Mouse (Mus musculus): ENCODE measurements around the gene Tnpo3. TPM values are rescaled to one million over a fixed set of nuclear protein-coding genes. Genes with fewer than 3 reads are reported as not detected.

Tnpo3 gene
- polyA plus RNA-seq (2015; fragmentation: Nextera tagmentation; extraction: Ambion mirVana) = 92.0 and 95.9 TPM in 2 replicates

- no peaks in the 10 kb centered on the region for H3K36me3 ChIP-seq
- ATAC-seq (ENCODE audit: low FRiP score) = peak; percentile 97
- H3K4me2 ChIP-seq = peak within 1 kb of the TSS; percentile 85
- H3K9me3 ChIP-seq = peaks cover 6% of the 10 kb centered on the region; the same call in 1 of the 2 replicates
- H3K4me3 ChIP-seq = peak within 1 kb of the TSS; percentile 92
- peaks cover 20% of the 10 kb centered on the region for H3K4me1 ChIP-seq (replicated peaks)
- WGBS = under 1% methylated on average over 67 of the region's 67 CpGs
- peak within 1 kb of the TSS; percentile 90 for H3K9ac ChIP-seq
- H3K27ac ChIP-seq = peak within 1 kb of the TSS; percentile 89
- 0 out of 2 replicates have a peak, but pooled peaks cover 3% of the 10 kb centered on the region for H3K27me3 ChIP-seq
Measured at GRCm38 (mm10) chr6:29609111-29610019, at the start of gene Tnpo3. Gene Tnpo3, minus strand, starts transcription at chr6:29609887.

- H3K4me1 ChIP-seq (replicated peaks) = no peaks in the 10 kb centered on the region
- H3K36me3 ChIP-seq = no peaks in the 10 kb centered on the region
- no peak overlapping the region for H3K27ac ChIP-seq
- no peak overlapping the region for H3K4me3 ChIP-seq
- no peak for ATAC-seq (ENCODE audit: low FRiP score)
- H3K9ac ChIP-seq = no peak overlapping the region
- WGBS = 71% methylated on average over 3 of the region's 3 CpGs
- H3K27me3 ChIP-seq = no peaks in the 10 kb centered on the region
- no peaks in the 10 kb centered on the region for H3K9me3 ChIP-seq
- H3K4me2 ChIP-seq = no peak overlapping the region
Measured at GRCm38 (mm10) chr6:29658626-29659475, 49.2 kb upstream of the Tnpo3 start.

- no peak overlapping the region for H3K4me3 ChIP-seq
- H3K27ac ChIP-seq = no peak overlapping the region
- no peaks in the 10 kb centered on the region for H3K9me3 ChIP-seq
- H3K9ac ChIP-seq = no peak overlapping the region
- no peak for ATAC-seq (ENCODE audit: low FRiP score)
- no peaks in the 10 kb centered on the region for H3K4me1 ChIP-seq (replicated peaks)
- no peak overlapping the region for H3K4me2 ChIP-seq
- H3K36me3 ChIP-seq = no peaks in the 10 kb centered on the region
- H3K27me3 ChIP-seq = 0 out of 2 replicates have a peak, but pooled peaks cover 5% of the 10 kb centered on the region
Measured at GRCm38 (mm10) chr6:29653271-29653670, 43.6 kb upstream of the Tnpo3 start.

- WGBS = 71% methylated on average over 10 of the region's 10 CpGs
- no peak overlapping the region for H3K9ac ChIP-seq
- 0 out of 2 replicates have a peak, but pooled peaks cover 5% of the 10 kb centered on the region for H3K27me3 ChIP-seq
- no peak for ATAC-seq (ENCODE audit: low FRiP score)
- H3K36me3 ChIP-seq = no peaks in the 10 kb centered on the region
- no peak overlapping the region for H3K4me3 ChIP-seq
- H3K4me1 ChIP-seq (replicated peaks) = no peaks in the 10 kb centered on the region
- H3K4me2 ChIP-seq = no peak overlapping the region
- H3K27ac ChIP-seq = no peak overlapping the region
- no peaks in the 10 kb centered on the region for H3K9me3 ChIP-seq
Measured at GRCm38 (mm10) chr6:29650170-29650549, 40.5 kb upstream of the Tnpo3 start.

- H3K9ac ChIP-seq = no peak overlapping the region
- H3K4me2 ChIP-seq = no peak overlapping the region
- H3K36me3 ChIP-seq = no peaks in the 10 kb centered on the region
- H3K27me3 ChIP-seq = 0 out of 2 replicates have a peak, but pooled peaks cover 5% of the 10 kb centered on the region
- H3K27ac ChIP-seq = no peak overlapping the region
- no peak overlapping the region for H3K4me3 ChIP-seq
- no peaks in the 10 kb centered on the region for H3K4me1 ChIP-seq (replicated peaks)
- H3K9me3 ChIP-seq = no peaks in the 10 kb centered on the region
- WGBS = 37% methylated on average over 14 of the region's 14 CpGs
- no peak for ATAC-seq (ENCODE audit: low FRiP score)
Measured at GRCm38 (mm10) chr6:29649494-29650169, 39.9 kb upstream of the Tnpo3 start.

GRCm38 (mm10) chr6:29641816-29642215 is 32.1 kb upstream of the Tnpo3 start:
- Histone ChIP-seq H3K27me3 (peaks cover 12% of the 10 kb centered on the region), H3K4me1 (replicated peaks) (no peaks in the 10 kb centered on the region), H3K36me3 (no peaks in the 10 kb centered on the region), H3K9me3 (peaks cover 4% of the 10 kb centered on the region), H3K4me2 (no peak overlapping the region), H3K4me3 (no peak overlapping the region), H3K9ac (no peak overlapping the region), H3K27ac (no peak overlapping the region)
- WGBS = 91% methylated on average over 4 of the region's 4 CpGs
- ATAC-seq (ENCODE audit: low FRiP score) = no peak

GRCm38 (mm10) chr6:29639580-29640419 is 30.1 kb upstream of the Tnpo3 start:
- 24% methylated on average over 7 of the region's 7 CpGs for WGBS
- H3K36me3 ChIP-seq = no peaks in the 10 kb centered on the region
- no peak for ATAC-seq (ENCODE audit: low FRiP score)

GRCm38 (mm10) chr6:29638844-29639460 is 29.3 kb upstream of the Tnpo3 start:
- Histone ChIP-seq H3K27ac (no peak overlapping the region), H3K4me2 (no peak overlapping the region)

More at GRCm38 (mm10) chr6:29639580-29640419, 30.1 kb upstream of the Tnpo3 start:
- H3K4me1 ChIP-seq (replicated peaks) = no peaks in the 10 kb centered on the region
- no peak overlapping the region for H3K9ac ChIP-seq
- H3K9me3 ChIP-seq = peaks cover 4% of the 10 kb centered on the region
- peaks cover 12% of the 10 kb centered on the region for H3K27me3 ChIP-seq
- no peak overlapping the region for H3K4me2 ChIP-seq
- H3K27ac ChIP-seq = no peak overlapping the region
- no peak overlapping the region for H3K4me3 ChIP-seq

DNA sequence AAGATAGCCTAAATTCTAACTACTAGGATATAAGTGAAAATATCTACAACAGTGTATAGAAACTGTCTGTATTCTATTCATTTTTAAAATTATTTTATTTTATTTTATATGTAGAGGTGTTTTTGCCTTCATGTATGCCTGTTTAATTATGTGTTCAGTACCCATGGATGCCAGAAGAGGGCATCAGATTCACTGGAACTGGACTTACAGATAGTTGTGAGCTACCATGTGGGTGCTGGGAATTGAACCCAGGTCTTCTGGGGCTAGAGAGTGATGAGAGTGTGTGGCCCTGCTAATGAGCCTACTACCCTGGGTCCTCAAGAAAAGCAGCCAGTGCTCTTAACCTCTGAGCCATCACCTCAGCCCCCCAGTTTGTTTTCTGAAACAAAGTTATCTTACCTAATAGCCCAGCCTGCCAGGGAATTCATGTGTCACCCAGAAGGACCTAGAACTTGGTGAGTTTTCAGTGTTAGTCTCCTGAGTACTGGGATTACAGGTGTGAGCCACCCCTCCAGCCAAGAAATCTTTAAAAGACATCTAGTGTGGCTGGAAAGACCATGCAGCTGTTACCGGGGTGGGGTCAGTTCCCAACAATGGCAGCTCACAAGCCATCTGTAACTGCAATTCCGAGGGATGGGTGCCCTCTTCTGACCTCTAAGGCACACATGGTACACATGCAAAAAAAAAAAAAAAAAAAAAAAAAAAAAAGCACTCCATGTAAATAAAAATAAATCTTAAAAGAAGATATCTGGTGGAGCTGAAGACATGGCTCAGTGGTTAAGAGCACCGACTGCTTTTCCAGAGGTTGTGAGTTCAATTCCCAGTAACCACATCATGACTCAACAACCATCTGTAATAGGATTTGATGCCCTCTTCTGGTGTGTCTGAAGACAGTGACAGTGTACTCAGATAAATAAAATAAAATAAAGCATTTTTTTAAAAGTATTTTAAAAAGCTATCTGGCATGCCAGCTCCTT is 28.0 kb upstream of the Tnpo3 start:
- Histone ChIP-seq H3K4me3 (no peak overlapping the region), H3K27ac (no peak overlapping the region), H3K9me3 (no peaks in the 10 kb centered on the region), H3K4me2 (no peak overlapping the region), H3K27me3 (peaks cover 12% of the 10 kb centered on the region), H3K4me1 (replicated peaks) (peaks cover 2% of the 10 kb centered on the region), H3K36me3 (no peaks in the 10 kb centered on the region), H3K9ac (no peak overlapping the region)
- 75% methylated on average over 3 of the region's 3 CpGs for WGBS
- no peak for ATAC-seq (ENCODE audit: low FRiP score)

More at GRCm38 (mm10) chr6:29638844-29639460, 29.3 kb upstream of the Tnpo3 start:
- H3K4me1 ChIP-seq (replicated peaks) = no peaks in the 10 kb centered on the region
- H3K4me3 ChIP-seq = no peak overlapping the region
- H3K9me3 ChIP-seq = peaks cover 4% of the 10 kb centered on the region
- peaks cover 12% of the 10 kb centered on the region for H3K27me3 ChIP-seq
- no peak overlapping the region for H3K9ac ChIP-seq
- WGBS = 14% methylated on average over 16 of the region's 16 CpGs
- no peaks in the 10 kb centered on the region for H3K36me3 ChIP-seq
- ATAC-seq (ENCODE audit: low FRiP score) = no peak
